Mouse (Mus musculus): ENCODE measurements around the gene Nfia.

GRCm38 (mm10) chr4:97841063-97841595, 68.6 kb downstream of the Nfia start:
- TF ChIP-seq GATA1 (IDR thresholded peaks at IDR 0.05; ENCODE audit: borderline replicate concordance, low read length) (no peak), FLI1 (IDR thresholded peaks at IDR 0.05; ENCODE audit: low read length) (no peak)
